Mouse (Mus musculus) embryo, embryonic 10 days (tissue): ENCODE results near the gene Garem2.

Experiments used
- DNase-seq: peaks from one replicate; pipeline ENCODE4 v3.0.0-alpha.2; 2015; ENCODE audit warnings: low spot score

Garem2 gene

DNA sequence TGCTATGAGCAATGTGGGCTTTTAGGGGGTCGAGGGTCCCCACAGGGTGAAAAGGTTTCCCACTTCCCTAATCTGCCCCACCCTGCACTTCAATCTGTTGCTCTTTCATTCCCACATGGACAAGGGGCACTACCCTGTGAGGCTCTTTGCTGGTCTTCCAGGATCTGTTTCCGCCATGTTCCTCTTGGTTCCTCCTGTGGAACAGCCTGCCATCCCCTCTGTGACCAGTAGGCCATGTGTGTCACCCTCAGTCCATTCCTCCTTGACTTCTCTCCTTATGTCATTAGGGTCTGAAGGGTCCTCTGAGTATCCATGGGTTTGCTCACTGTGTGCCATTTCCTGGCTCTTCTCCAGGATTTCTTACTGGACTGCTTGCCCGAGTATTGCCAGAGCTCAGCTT is 6.8 kb downstream of the Garem2 start:
- no peak for DNase-seq

GRCm38 (mm10) chr5:30112533-30113068 is 7.6 kb downstream of the Garem2 start:
- no peak for DNase-seq

- DNase-seq = peak; percentile 86
Measured at GRCm38 (mm10) chr5:30113881-30114760, 9.2 kb downstream of the Garem2 start.

GRCm38 (mm10) chr5:30114761-30115140 is 9.8 kb downstream of the Garem2 start:
- no peak for DNase-seq

DNA sequence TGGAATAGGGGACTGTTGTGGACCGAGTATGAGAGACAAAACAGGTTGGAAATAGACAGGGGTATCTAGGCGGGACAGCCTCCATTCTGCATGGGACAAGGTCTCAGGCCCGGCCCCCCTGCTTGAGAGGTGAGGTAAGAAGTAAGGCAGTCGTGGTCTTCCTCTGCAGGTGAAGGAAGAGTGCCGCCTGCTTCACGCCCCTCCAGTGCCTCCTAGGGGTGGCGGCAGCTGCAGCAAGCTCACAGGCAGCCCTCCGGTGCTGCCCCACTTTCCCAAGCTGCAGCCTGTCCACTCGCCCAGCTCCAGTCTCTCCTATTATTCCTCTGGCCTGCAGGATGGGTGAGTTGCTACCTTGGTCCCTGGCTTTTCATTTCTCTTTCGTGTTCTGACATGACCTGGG is 10.8 kb downstream of the Garem2 start:
- peak; percentile 35 for DNase-seq

- DNase-seq = no peak
Measured at GRCm38 (mm10) chr5:30118018-30118417, 13.1 kb downstream of the Garem2 start.

DNA sequence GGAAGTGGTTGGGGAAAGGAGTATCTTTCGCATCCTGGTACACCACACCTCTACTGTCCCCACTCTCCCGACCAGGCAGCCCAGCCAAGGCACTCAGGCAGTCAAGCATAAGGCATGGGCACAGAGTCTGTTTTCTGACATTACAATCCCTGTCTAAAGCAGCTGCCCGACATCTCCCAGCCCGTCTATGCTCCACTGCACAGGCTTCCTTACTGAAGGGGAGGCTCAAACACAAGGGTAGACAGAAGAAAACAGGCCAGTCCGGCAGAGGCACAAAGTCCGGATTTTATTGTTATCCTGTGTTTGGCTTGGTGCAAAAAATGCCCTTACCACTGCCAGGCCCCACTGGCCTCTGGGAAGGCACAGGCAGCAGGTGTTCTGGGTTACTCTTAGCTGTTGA is 14.2 kb downstream of the Garem2 start:
- no peak for DNase-seq

- DNase-seq = no peak
Measured at GRCm38 (mm10) chr5:30120106-30120505, 15.1 kb downstream of the Garem2 start.

GRCm38 (mm10) chr5:30122481-30122880 is 17.5 kb downstream of the Garem2 start:
- no peak for DNase-seq

DNA sequence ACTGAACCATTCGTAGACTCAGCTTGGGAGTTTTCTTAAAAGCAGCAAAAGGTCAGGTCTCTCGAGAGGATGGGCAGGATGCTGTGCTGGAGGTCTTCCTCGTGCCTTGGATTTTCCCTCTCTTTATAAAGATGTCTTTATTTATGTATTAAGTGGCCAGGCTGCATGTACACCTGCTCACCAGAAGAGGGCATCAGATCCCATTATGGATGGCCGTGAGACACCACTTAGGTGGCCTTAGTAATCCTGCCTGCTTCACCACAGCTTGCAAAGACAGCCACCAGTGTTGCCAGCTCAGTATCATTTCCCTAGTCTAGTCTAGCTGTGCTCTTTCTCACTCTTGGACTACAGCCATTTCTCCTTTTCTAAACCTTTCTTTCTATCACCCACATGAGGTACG is 20.6 kb downstream of the Garem2 start:
- peak; percentile 82 for DNase-seq

GRCm38 (mm10) chr5:30126756-30127155 is 21.8 kb downstream of the Garem2 start:
- no peak for DNase-seq

DNA sequence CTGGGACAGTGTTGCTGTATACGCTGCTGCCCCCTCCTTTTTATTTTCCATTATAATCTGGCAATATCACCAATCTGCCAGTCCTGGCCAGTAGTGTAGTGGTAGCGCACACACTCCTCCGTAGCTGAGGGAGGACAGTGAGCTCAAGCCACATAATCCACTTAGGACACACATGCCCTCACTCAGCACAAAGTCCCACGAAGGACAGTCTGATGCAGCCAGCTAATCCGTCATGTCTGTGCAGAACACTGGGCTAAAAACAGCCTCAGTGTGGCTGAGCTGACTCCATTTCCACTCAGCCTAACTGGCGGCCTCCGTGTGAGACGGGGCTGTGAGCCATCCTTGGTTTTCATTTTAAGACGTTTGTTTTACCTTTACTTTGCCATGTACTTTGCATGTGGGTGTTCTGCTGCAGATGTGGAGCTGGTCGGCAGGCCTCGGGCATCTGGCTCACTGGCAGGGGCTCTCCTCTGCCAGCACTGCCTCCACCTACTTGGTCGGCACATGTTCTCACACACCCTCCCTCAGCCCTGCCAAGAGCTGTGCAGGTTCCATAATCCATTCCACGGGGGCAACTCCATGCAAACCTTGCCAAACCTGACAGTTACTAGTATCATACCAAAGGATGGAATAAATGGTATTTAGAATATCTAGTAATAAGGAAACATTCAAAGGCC is 23.1 kb downstream of the Garem2 start:
- DNase-seq = no peak

DNA sequence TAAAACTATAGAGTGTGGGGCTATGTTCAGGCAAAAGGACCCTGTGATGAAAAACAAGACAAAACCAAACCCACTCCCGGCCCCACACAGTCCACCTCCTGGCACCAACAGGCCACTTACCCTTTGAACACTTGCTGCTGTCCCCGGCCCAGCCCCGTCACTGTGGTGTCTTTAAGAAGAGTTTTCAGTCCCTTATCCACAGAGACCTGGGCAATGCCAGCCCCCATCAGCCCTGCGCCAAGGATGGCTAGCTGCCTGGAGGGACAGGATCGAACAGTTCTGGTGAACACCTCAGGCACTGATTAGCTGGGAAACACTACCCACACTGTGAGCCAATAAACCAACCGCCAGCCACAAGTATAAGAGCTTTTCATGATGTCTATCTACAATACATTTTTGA is 23.7 kb downstream of the Garem2 start:
- DNase-seq = no peak

GRCm38 (mm10) chr5:30131246-30131645 is 26.3 kb downstream of the Garem2 start:
- no peak for DNase-seq

DNA sequence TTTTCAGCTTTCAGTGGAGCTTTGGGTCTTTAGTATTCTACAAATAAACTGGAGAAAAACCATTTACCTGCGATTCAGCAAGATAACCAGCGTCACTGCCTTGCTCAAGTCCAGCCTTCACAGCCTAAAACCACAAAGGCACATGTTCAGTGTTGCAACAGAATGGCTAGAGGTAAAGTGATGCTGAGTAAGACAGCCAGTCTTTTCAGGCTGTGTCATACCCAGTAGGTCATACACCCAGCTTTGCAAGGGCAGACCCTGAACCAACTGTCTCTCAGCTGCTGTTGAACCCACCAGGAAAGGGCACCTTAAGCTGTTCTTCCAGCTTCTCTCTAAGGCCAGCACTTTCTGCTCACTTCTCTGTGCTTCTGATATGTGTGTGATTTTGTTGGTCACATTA is 27.2 kb downstream of the Garem2 start:
- DNase-seq = no peak

DNA sequence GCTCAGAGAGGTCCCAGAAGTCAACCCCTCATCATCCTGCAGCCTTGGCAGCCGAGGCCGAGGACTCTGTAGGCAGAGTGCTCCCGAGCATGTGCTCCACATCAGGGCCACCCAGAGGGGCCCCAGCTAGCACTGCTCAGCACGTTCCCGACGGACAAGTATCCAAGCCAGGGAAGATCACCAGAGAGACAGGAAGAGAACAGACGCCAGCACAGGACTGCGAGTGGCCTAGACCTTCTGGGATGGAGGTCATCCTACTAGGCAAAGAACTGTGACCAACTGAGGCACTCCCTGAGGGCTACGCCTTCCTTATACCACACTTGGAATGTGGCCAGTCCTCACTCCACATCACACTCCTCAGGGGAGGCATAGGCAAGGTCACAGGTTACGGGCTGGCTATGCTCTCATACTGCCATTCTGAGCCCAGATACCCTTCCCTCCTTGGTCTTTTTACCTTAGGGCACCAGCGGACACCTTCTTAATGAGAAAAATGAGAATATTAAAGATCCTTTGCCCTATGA is 30.8 kb downstream of the Garem2 start:
- no peak for DNase-seq

DNA sequence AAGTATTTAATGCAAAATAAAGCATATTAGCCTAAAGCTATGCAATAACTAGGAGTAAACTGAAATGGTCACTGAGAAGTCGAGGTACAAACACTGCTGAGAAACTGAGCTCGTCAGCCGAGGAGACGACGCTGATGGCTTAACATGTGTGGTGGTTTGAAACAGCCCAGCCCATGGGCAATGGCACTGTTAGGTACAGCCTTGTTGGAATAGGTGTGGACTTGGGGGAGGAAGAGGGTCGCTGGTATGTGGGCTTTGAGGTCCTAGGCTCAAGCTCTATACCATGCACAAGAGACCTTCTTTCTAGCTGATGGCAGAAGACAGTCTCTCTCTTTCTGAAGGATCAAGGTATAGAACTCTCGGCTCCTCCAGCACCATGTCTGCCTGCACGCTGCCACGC is 32.3 kb downstream of the Garem2 start:
- no peak for DNase-seq

DNA sequence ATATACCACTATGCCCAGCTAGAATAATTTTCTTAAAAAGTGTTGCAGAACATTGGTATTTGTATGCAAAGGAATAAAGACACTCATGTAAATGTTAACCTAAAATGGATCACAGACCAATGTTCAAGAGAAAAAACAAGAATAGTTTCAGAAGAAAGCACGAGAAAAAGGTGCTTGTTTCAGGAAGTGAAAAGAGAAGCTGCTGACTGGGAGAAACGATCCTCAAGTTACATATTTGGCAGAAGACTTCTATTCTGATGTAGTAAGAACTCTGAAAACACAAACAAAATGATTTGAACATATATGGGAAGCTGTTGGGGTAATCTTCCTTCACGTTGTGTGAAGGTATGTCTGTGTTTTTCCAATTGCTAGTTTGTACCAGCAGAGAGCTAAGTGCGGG is 33.2 kb downstream of the Garem2 start:
- DNase-seq = no peak

DNA sequence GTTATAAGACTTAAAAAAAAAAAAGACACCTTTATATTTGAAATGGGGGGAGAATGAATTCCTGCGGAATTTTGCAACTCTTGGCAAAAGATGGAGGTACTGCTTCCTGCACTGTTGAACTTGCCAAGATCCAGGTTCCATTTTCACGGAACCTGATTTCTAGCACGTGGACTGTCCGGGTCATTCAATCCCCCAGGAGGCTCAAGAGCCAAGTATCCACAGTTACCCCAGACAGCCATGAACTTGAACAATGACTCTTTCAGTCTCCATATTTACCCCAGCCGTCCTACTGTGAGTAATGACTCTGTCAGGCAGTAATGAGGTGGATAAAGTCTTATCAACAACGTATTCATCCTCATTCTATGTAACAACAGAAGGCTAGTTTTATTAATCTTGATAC is 41.6 kb downstream of the Garem2 start:
- no peak for DNase-seq

- DNase-seq = no peak
Measured at GRCm38 (mm10) chr5:30148133-30148920, 43.4 kb downstream of the Garem2 start.

DNA sequence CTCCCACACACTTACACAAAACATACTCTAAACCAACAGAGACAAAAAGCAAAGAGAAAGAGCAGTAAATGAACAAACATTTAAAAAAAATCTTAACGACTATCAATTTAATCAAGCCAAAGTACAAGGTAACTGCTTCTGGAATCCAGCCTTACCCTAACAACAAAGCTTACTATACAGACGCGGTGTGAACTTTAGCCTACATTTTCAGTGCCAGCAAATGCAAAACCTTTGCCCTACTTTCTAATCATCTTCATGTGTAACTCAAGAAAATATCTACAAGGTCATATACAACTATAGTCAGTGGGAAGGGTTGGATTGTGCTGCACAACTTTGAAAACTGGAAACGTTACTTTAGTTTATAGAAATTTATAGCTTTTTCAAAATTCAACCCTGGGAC is 47.0 kb downstream of the Garem2 start:
- no peak for DNase-seq

GRCm38 (mm10) chr5:30152413-30152812 is 47.5 kb downstream of the Garem2 start:
- DNase-seq = no peak
